8 mouse cellular contexts compared by ENCODE assay signal in genomic region chr16:31233541-31234339, GRCm38 (mm10). TPM values are rescaled to one million over a fixed set of nuclear protein-coding genes. Genes with fewer than 3 reads are reported as not detected.
A peak's percentile ranks its signal among the peaks of the same experiment; 100 is the strongest.
DNase-seq lines count a peak whose midpoint lies in the region; ATAC-seq lines count a peak whose summit lies in the region.

No protein-coding gene starts in this region.

- H3K9ac ChIP-seq in neural tube, embryonic 15.5 days (replicated peaks): no peak overlapping the region

- no peak for ATAC-seq in neural tube, embryonic 15.5 days (ENCODE audit: low FRiP score)

- DNase-seq in 3T3-L1 (ENCODE audit: low read depth, low spot score): peak; percentile 99
- peak; percentile 83 for DNase-seq in adrenal gland, postnatal 10 days
- peak; percentile 23 for DNase-seq in forelimb bud, embryonic 11.5 days (ENCODE audit: low read depth, low spot score)
- DNase-seq in heart, postnatal 36 days: peak; percentile 77 to 84
- peak; percentile 61 to 89 for DNase-seq in layer of hippocampus, adult 18-20 months (ENCODE audit: low spot score in 2 of 2)
- peak; percentile 88 to 89 for DNase-seq in lung, adult 18-20 months
- peak; percentile 21 for DNase-seq in thymus, postnatal 4 days

- H3K4me2 ChIP-seq in neural tube, embryonic 15.5 days: peak overlapping the region; percentile 52

- H3K36me3 ChIP-seq in neural tube, embryonic 15.5 days: no peaks in the 10 kb centered on the region

- H3K4me1 ChIP-seq in neural tube, embryonic 15.5 days: peaks cover 20% of the 10 kb centered on the region

- WGBS in neural tube, embryonic 15.5 days: 22% methylated on average over 20 of the region's 20 CpGs

- intact Hi-C loops in heart, postnatal 36 days (cut with DNase I): loop anchor here (2.0 kb wide), 1 partner anchor 33 kb away; the partner anchor contains the start of gene Acap2

- H3K4me3 ChIP-seq in neural tube, embryonic 15.5 days (replicated peaks): peak overlapping the region; percentile 10; the same call in 1 of the 2 replicates

- H3K27ac ChIP-seq in neural tube, embryonic 15.5 days (replicated peaks): no peak overlapping the region

- H3K27me3 ChIP-seq in neural tube, embryonic 15.5 days (replicated peaks): 0 out of 2 replicates have a peak, but pooled peaks cover 3% of the 10 kb centered on the region

- H3K9me3 ChIP-seq in neural tube, embryonic 15.5 days (replicated peaks): no peaks in the 10 kb centered on the region

RNA-seq across cellular contexts. Expression of gene Acap2, which starts 32.7 kb away (rescaled TPM):
- 10 to 100 TPM; 39.0 to 39.1 TPM for total RNA-seq in adrenal gland, postnatal 10 days (2021)
- total RNA-seq in heart, postnatal 36 days (2021): 10 to 100 TPM; 21.3 to 22.6 TPM
- total RNA-seq in layer of hippocampus, adult 18-20 months (2021): 100 to 1,000 TPM; 132 to 138 TPM
- 10.4 and 11.3 TPM in 2 replicates for polyA plus RNA-seq in neural tube, embryonic 15.5 days (2015; fragmentation: Nextera tagmentation; extraction: Ambion mirVana)

RNA-seq across cellular contexts. Expression of gene Ppp1r2, which starts 41.3 kb away (rescaled TPM):
- 10 to 100 TPM; 82.3 to 87.5 TPM for total RNA-seq in adrenal gland, postnatal 10 days (2021)
- 10 to 100 TPM; 82.1 to 83.7 TPM for total RNA-seq in heart, postnatal 36 days (2021)
- total RNA-seq in layer of hippocampus, adult 18-20 months (2021): 100 to 1,000 TPM; 100 to 106 TPM
- 121 and 123 TPM in 2 replicates for polyA plus RNA-seq in neural tube, embryonic 15.5 days (2015; fragmentation: Nextera tagmentation; extraction: Ambion mirVana)

Comparison
In these comparisons a context has a peak if more than half of its experiments do, and no peak if none do; other contexts are left out.
1. DNase-seq: peak in every context shown above with its lines; median percentile 99 in 3T3-L1; 88 in lung, adult 18-20 months; 83 in adrenal gland, postnatal 10 days; 80 in heart, postnatal 36 days; 75 in layer of hippocampus, adult 18-20 months; 23 in forelimb bud, embryonic 11.5 days; 21 in thymus, postnatal 4 days.